Mouse (Mus musculus): Measurements from ENCODE around the gene Usp40. TPM values are rescaled to one million over a fixed set of nuclear protein-coding genes. Genes with fewer than 3 reads are reported as not detected.
"Not testable (repeated sequence)": the region's sequence is repeated elsewhere in the genome, so short reads cannot be mapped to it uniquely, and the experiment has no call there.

The Usp40 gene
- polyA plus RNA-seq (2015; fragmentation: Nextera tagmentation; extraction: Ambion mirVana), result 7.3 and 9.2 TPM in 2 replicates

GRCm38 (mm10) chr1:88008211-88008697, at the start of gene Usp40:
Usp40 (minus strand) TSS chr1:88008551.
- TF ChIP-seq EP300 (IDR thresholded peaks at IDR 0.05; ENCODE audit: low read depth) (no peak), CTCF (IDR thresholded peaks at IDR 0.05; ENCODE audit: low read depth) (no peak)
- H3K4me3 ChIP-seq (ENCODE audit: low read depth, low read length), result peak within 1 kb of the TSS; percentile 81
- peak within 1 kb of the TSS; percentile 89 for H3K27ac ChIP-seq (ENCODE audit: low read depth)
- 0 out of 2 replicates have a peak, but pooled peaks cover 2% of the 10 kb centered on the region for H3K4me1 ChIP-seq (ENCODE audit: insufficient read depth)
- H3K27me3 ChIP-seq (ENCODE audit: insufficient read depth, low read length), result no peaks in the 10 kb centered on the region
- H3K4me2 ChIP-seq (ENCODE audit: low read depth, low read length), result peak within 1 kb of the TSS; percentile 90
- WGBS (ENCODE audit: insufficient replicate concordance), result under 1% methylated on average over 42 of the region's 45 CpGs
- DNase-seq (peak; percentile 82), ATAC-seq (peak; percentile 80)
- no peaks in the 10 kb centered on the region; the same call in 1 of the 2 replicates for H3K36me3 ChIP-seq (replicated peaks; ENCODE audit: insufficient read depth, low read length)
- peak within 1 kb of the TSS; percentile 86 for H3K9ac ChIP-seq (replicated peaks)
- no peaks in the 10 kb centered on the region for H3K9me3 ChIP-seq (ENCODE audit: low read length)

GRCm38 (mm10) chr1:88055088-88055487, 46.7 kb upstream of the Usp40 start, which contains the start of gene Ugt1a10:
Ugt1a10 (plus strand) TSS chr1:88055388.
- ATAC-seq (no peak), DNase-seq (no peak)
- H3K36me3 ChIP-seq (replicated peaks; ENCODE audit: insufficient read depth, low read length), result no peaks in the 10 kb centered on the region
- no peak within 1 kb of the TSS for H3K4me2 ChIP-seq (ENCODE audit: low read depth, low read length)
- no peak within 1 kb of the TSS for H3K4me3 ChIP-seq (ENCODE audit: low read depth, low read length)
- H3K27ac ChIP-seq (ENCODE audit: low read depth), result no peak within 1 kb of the TSS
- H3K27me3 ChIP-seq (ENCODE audit: insufficient read depth, low read length), result no peaks in the 10 kb centered on the region
- no peaks in the 10 kb centered on the region for H3K9me3 ChIP-seq (ENCODE audit: low read length)
- no peak within 1 kb of the TSS; the same call in 1 of the 2 replicates for H3K9ac ChIP-seq (replicated peaks)
- WGBS (ENCODE audit: insufficient replicate concordance), result 58% methylated on average over 1 of the region's 1 CpGs
- H3K4me1 ChIP-seq (ENCODE audit: insufficient read depth), result no peaks in the 10 kb centered on the region
- TF ChIP-seq EP300 (IDR thresholded peaks at IDR 0.05; ENCODE audit: low read depth) (no peak), CTCF (IDR thresholded peaks at IDR 0.05; ENCODE audit: low read depth) (no peak)

GRCm38 (mm10) chr1:88047408-88047807, 39.1 kb upstream of the Usp40 start:
- not testable (repeated sequence) for H3K9me3 ChIP-seq (ENCODE audit: low read length); H3K27ac ChIP-seq (ENCODE audit: low read depth); H3K9ac ChIP-seq (replicated peaks); H3K4me2 ChIP-seq (ENCODE audit: low read depth, low read length); H3K4me1 ChIP-seq (ENCODE audit: insufficient read depth); H3K36me3 ChIP-seq (replicated peaks; ENCODE audit: insufficient read depth, low read length); H3K27me3 ChIP-seq (ENCODE audit: insufficient read depth, low read length); H3K4me3 ChIP-seq (ENCODE audit: low read depth, low read length); ATAC-seq; DNase-seq
- 65% methylated on average over 2 of the region's 2 CpGs for WGBS (ENCODE audit: insufficient replicate concordance)

- H3K4me1 ChIP-seq (ENCODE audit: insufficient read depth); H3K9ac ChIP-seq (replicated peaks); H3K4me3 ChIP-seq (ENCODE audit: low read depth, low read length); H3K9me3 ChIP-seq (ENCODE audit: low read length); H3K36me3 ChIP-seq (replicated peaks; ENCODE audit: insufficient read depth, low read length); H3K27me3 ChIP-seq (ENCODE audit: insufficient read depth, low read length); DNase-seq; H3K27ac ChIP-seq (ENCODE audit: low read depth); H3K4me2 ChIP-seq (ENCODE audit: low read depth, low read length): not testable (repeated sequence)
- WGBS (ENCODE audit: insufficient replicate concordance), result 62% methylated on average over 3 of the region's 5 CpGs
- ATAC-seq, result peak; percentile 83
These were observed 36.6 kb upstream of the Usp40 start for GRCm38 (mm10) chr1:88044832-88045437.

- not testable (repeated sequence) for H3K4me2 ChIP-seq (ENCODE audit: low read depth, low read length); DNase-seq
- WGBS (ENCODE audit: insufficient replicate concordance), result 18% methylated on average over 1 of the region's 2 CpGs
These were observed 34.7 kb upstream of the Usp40 start for GRCm38 (mm10) chr1:88043044-88043443.

GRCm38 (mm10) chr1:88025244-88025643, 16.9 kb upstream of the Usp40 start:
- WGBS (ENCODE audit: insufficient replicate concordance), result 71% methylated on average over 3 of the region's 3 CpGs
- ATAC-seq, result peak; percentile 38; the same call in 1 of the 2 replicates
- not testable (repeated sequence) for H3K27me3 ChIP-seq (ENCODE audit: insufficient read depth, low read length); H3K4me2 ChIP-seq (ENCODE audit: low read depth, low read length); DNase-seq; H3K36me3 ChIP-seq (replicated peaks; ENCODE audit: insufficient read depth, low read length); H3K27ac ChIP-seq (ENCODE audit: low read depth); H3K9me3 ChIP-seq (ENCODE audit: low read length); H3K4me1 ChIP-seq (ENCODE audit: insufficient read depth); H3K4me3 ChIP-seq (ENCODE audit: low read depth, low read length)
- H3K9ac ChIP-seq (replicated peaks), result peak overlapping the region; percentile 26; the same call in 1 of the 2 replicates

More at GRCm38 (mm10) chr1:88043044-88043443, 34.7 kb upstream of the Usp40 start:
- not testable (repeated sequence) for H3K9me3 ChIP-seq (ENCODE audit: low read length); H3K36me3 ChIP-seq (replicated peaks; ENCODE audit: insufficient read depth, low read length); H3K4me1 ChIP-seq (ENCODE audit: insufficient read depth); H3K27me3 ChIP-seq (ENCODE audit: insufficient read depth, low read length); H3K9ac ChIP-seq (replicated peaks); ATAC-seq; H3K27ac ChIP-seq (ENCODE audit: low read depth); H3K4me3 ChIP-seq (ENCODE audit: low read depth, low read length)

Data from liver, postnatal 0 days (tissue).